Mouse (Mus musculus) hindbrain, embryonic 13.5 days (tissue): ENCODE data around the gene Foxo3. TPM values are rescaled to one million over a fixed set of nuclear protein-coding genes. Genes with fewer than 3 reads are reported as not detected.

Experiments
- ATAC-seq: fragments of 200-750 bp; cut with Nextera tagmentation; 2 replicates; pipeline ENCODE4 v1.8.0; 2017; ENCODE audit warnings: moderate TSS enrichment; ENCODE audit not compliant: low FRiP score
- H3K27ac ChIP-seq: fragments of 300-500 bp; sonication (generic); 2 replicates; pipeline ENCODE4 v1.5.1; 2015; ENCODE audit warnings: inconsistent platforms, mild to moderate bottlenecking, moderate library complexity
- H3K27me3 ChIP-seq: fragments of 300-500 bp; sonication (generic); 2 replicates; pipeline ENCODE4 v1.6.1; 2015; ENCODE audit warnings: mild to moderate bottlenecking, inconsistent platforms
- H3K36me3 ChIP-seq: fragments of 300-500 bp; sonication (generic); 2 replicates; pipeline ENCODE4 v1.6.1; 2015; ENCODE audit warnings: mild to moderate bottlenecking, inconsistent platforms
- H3K4me1 ChIP-seq: fragments of 300-500 bp; sonication (generic); replicated peaks from 2 replicates; pipeline ENCODE4 v1.6.1; 2015; ENCODE audit warnings: inconsistent platforms
- H3K4me2 ChIP-seq: fragments of 300-500 bp; sonication (generic); 2 replicates; pipeline ENCODE4 v1.6.1; 2015; ENCODE audit warnings: inconsistent platforms, mild to moderate bottlenecking, moderate library complexity
- H3K4me3 ChIP-seq: fragments of 300-500 bp; sonication (generic); 2 replicates; pipeline ENCODE4 v1.5.1; 2015; ENCODE audit warnings: mild to moderate bottlenecking, inconsistent platforms
- H3K9ac ChIP-seq: fragments of 300-500 bp; sonication (generic); 2 replicates; pipeline ENCODE4 v1.6.1; 2015; ENCODE audit warnings: mild to moderate bottlenecking, inconsistent platforms
- H3K9me3 ChIP-seq: fragments of 300-500 bp; sonication (generic); 2 replicates; pipeline ENCODE4 v1.6.1; 2016; ENCODE audit warnings: inconsistent platforms
- WGBS: fragments of 180-500 bp; shearing (Covaris S2); methylation state at CpG from one replicate; pipeline ENCODE4 v1.1.7; 2015; 5-methylcytosine and 5-hydroxymethylcytosine counted together
- polyA plus RNA-seq: library from polyadenylated mRNA; unstranded; fragments of >200 nt; fragmentation: Nextera tagmentation; extraction: Ambion mirVana; gene quantifications from 2 replicates; pipeline ENCODE4 v1.2.1, GENCODE M21; 2015

Foxo3 gene
- polyA plus RNA-seq, 1 experiment from 2014 or later = 3.9 TPM

GRCm38 (mm10) chr10:42231847-42232246 lies 44.7 kb downstream of the Foxo3 start:
- Histone ChIP-seq H3K36me3 (no peaks in the 10 kb centered on the region), H3K4me3 (no peak overlapping the region), H3K4me2 (no peak overlapping the region), H3K27me3 (no peaks in the 10 kb centered on the region), H3K9me3 (no peaks in the 10 kb centered on the region), H3K27ac (no peak overlapping the region), H3K9ac (no peak overlapping the region), H3K4me1 (peaks cover 31% of the 10 kb centered on the region)
- no peak for ATAC-seq
- 81% methylated on average over 8 of the region's 8 CpGs for WGBS

DNA sequence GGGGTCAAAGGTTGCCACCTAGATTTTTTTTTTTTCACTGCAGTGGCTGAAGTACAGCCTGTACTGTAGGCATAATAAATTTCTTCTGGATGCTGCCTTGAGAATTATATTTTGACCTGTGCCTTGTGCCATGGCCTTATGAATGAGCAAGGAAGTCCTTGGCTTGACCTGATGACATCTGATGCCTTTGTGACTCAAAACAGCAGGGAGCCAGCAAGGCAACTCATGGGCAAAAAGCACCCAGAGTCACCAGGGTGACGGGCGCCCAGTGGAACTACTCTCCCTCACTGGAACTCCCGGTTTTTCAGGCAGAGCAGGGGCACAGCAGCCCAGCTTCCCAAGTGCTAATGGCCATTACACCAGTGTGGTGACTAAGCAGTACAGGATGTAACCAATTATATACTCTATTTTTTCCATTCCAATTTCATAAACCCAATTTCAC lies 45.4 kb downstream of the Foxo3 start:
- Histone ChIP-seq H3K9me3 (no peaks in the 10 kb centered on the region), H3K27ac (no peak overlapping the region), H3K9ac (no peak overlapping the region), H3K4me1 (peaks cover 31% of the 10 kb centered on the region), H3K4me3 (no peak overlapping the region), H3K36me3 (peaks cover 4% of the 10 kb centered on the region; the same call in 1 of the 2 replicates), H3K27me3 (no peaks in the 10 kb centered on the region), H3K4me2 (no peak overlapping the region)
- 72% methylated on average over 3 of the region's 3 CpGs for whole genome bisulfite sequencing
- ATAC-seq = no peak

DNA sequence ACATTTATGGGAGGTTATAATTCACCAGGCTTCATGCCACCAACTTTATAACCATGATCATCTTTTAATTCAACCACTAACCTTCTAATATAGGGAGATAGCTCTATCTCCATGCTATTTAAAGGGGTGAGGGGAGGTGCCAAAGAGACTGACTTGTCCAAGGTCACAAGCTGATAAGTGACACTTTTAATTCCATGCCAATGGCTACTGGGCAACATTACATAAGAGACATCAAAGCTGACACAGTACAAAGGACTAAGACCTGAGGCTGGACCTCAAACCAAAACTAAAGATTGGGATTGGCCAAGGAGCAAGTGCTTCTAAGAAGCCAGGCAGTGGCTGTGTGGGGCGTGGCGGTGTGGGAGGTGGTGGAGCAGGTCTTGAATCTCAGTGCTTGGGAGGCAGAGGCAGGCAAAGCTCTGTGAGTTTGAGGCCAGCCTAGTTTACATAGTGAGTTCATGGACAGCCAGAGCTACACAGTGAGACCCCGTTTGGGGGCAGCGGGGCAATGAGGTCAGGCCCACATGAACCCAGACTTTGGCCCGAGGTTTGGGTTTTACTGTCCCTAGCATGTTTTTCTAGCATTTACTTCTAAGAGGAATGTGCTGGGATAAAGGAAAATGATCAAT lies 46.0 kb downstream of the Foxo3 start:
- H3K36me3 ChIP-seq = peaks cover 5% of the 10 kb centered on the region; the same call in 1 of the 2 replicates
- H3K4me3 ChIP-seq = no peak overlapping the region
- H3K4me1 ChIP-seq = peaks cover 31% of the 10 kb centered on the region
- no peaks in the 10 kb centered on the region for H3K27me3 ChIP-seq
- no peak overlapping the region for H3K4me2 ChIP-seq
- ATAC-seq = no peak
- WGBS = 91% methylated on average over 5 of the region's 5 CpGs
- no peaks in the 10 kb centered on the region for H3K9me3 ChIP-seq
- no peak overlapping the region for H3K27ac ChIP-seq
- H3K9ac ChIP-seq = no peak overlapping the region

DNA sequence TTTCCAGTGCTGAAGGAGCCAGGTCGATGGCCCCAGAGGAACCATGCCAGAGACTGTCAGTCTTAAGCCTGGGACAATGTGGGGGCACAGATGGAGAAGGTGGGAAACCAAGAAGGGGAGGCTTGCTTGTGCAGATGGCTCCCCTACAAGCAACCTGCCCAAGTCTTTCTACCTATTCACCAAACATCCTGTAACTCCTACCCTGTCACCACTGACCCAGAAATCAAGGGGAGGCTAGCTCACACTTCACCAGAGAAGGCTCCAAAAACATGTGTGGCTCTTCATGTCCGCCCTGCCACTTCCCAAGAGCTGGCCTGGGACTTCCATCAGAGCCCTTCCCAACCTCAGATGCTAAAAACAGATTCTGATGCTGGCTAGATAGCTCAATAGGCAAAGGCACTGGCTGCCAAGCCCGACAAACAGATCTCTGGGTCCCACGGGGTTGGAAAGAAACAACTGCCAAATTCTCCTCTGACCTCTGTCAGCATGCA lies 48.8 kb downstream of the Foxo3 start:
- Histone ChIP-seq H3K9me3 (no peaks in the 10 kb centered on the region), H3K27ac (no peak overlapping the region), H3K36me3 (peaks cover 5% of the 10 kb centered on the region; the same call in 1 of the 2 replicates), H3K4me3 (no peak overlapping the region), H3K4me1 (peaks cover 25% of the 10 kb centered on the region), H3K9ac (0 out of 2 replicates have a peak overlapping the region, but pooled peaks have one; percentile 20), H3K4me2 (no peak overlapping the region), H3K27me3 (no peaks in the 10 kb centered on the region)
- ATAC-seq = no peak
- 67% methylated on average over 4 of the region's 4 CpGs for WGBS

DNA sequence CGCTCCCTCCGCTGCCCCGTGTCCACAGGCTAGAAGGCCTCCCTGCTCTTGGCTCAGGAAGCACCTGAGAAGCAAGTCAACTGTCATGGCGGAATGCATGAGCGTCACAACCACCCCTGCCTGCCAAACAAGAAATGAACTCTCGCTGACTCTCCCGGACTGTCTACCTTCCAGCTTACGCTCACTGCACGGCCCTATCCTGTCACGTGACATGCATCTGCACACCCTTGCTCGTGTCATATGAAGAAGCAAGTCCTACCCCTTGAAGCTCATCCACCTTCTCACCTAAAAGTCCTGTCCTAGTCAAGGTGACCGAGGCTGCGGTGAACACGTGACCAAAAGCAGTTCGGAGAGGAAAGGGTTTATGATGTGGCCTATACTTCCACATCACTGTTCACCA lies 50.4 kb downstream of the Foxo3 start:
- H3K27ac ChIP-seq = no peak overlapping the region
- ATAC-seq = no peak
- H3K4me1 ChIP-seq = peaks cover 25% of the 10 kb centered on the region
- H3K9ac ChIP-seq = no peak overlapping the region
- H3K4me3 ChIP-seq = no peak overlapping the region
- H3K4me2 ChIP-seq = no peak overlapping the region
- H3K27me3 ChIP-seq = no peaks in the 10 kb centered on the region
- H3K36me3 ChIP-seq = peaks cover 5% of the 10 kb centered on the region; the same call in 1 of the 2 replicates
- WGBS = 94% methylated on average over 15 of the region's 15 CpGs
- H3K9me3 ChIP-seq = no peaks in the 10 kb centered on the region

DNA sequence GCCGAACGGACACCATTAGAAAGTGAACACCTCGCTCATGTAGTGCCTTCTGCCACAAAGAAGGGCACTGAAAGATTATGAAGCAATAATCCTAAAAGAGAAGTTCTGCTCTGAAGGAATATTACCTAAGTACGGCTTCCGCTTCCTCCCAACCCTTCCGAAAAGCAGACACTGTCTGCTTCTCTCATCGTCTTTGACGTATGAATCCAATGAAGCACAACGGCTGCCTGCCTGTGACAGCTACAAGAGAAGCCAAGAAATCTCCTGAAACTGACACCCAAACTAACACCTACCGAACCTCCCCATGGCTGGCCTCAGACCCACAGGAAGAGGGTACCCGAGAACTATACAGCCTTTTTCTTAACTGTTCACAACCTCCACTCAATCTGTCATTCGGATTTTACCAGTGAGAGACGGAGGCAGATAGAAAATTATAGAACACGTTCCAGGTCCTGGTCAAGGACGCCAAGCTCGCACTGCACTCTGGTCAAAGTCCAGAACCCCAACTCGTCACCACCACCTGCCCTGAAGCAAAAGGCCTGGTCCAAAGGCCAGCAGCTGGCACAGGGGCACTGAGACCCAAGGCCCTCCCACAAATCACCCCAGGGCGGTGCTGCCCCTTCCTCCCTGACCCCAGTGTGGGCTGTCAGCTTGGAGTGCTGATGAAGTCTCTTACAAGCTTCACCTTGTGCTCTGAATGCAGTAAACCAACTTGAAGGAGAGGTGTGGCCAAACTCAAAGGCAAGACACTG lies 51.2 kb downstream of the Foxo3 start:
- Histone ChIP-seq H3K9me3 (no peaks in the 10 kb centered on the region), H3K4me1 (peaks cover 33% of the 10 kb centered on the region), H3K27me3 (no peaks in the 10 kb centered on the region), H3K27ac (no peak overlapping the region), H3K36me3 (peaks cover 5% of the 10 kb centered on the region; the same call in 1 of the 2 replicates), H3K4me3 (no peak overlapping the region), H3K9ac (no peak overlapping the region), H3K4me2 (no peak overlapping the region)
- 90% methylated on average over 18 of the region's 18 CpGs for WGBS
- no peak for ATAC-seq

DNA sequence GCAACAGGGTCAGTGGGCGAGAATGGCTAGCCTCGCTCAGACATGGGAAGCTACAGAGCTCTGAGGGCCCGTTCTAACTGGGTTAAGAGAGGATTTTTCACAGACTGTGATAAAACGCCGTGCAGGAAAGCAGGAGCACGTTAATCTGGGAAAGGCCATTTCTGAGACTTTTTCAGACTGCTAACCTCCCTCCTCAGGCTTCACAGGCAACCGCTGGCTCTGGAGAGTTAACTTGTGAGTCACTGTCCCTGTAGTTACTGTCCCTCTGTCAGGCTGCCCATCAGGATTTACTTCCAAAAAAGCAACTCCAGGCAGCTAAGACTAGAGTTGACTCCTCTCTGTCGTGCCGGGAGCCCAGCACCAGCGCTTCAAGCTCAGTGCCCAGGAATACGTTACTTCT lies 54.6 kb downstream of the Foxo3 start:
- WGBS = 83% methylated on average over 11 of the region's 11 CpGs
- Histone ChIP-seq H3K36me3 (peaks cover 5% of the 10 kb centered on the region; the same call in 1 of the 2 replicates), H3K9me3 (no peaks in the 10 kb centered on the region), H3K4me1 (peaks cover 19% of the 10 kb centered on the region), H3K27ac (0 out of 2 replicates have a peak overlapping the region, but pooled peaks have one; percentile 4), H3K4me2 (no peak overlapping the region), H3K4me3 (no peak overlapping the region), H3K9ac (no peak overlapping the region), H3K27me3 (no peaks in the 10 kb centered on the region)
- no peak for ATAC-seq

DNA sequence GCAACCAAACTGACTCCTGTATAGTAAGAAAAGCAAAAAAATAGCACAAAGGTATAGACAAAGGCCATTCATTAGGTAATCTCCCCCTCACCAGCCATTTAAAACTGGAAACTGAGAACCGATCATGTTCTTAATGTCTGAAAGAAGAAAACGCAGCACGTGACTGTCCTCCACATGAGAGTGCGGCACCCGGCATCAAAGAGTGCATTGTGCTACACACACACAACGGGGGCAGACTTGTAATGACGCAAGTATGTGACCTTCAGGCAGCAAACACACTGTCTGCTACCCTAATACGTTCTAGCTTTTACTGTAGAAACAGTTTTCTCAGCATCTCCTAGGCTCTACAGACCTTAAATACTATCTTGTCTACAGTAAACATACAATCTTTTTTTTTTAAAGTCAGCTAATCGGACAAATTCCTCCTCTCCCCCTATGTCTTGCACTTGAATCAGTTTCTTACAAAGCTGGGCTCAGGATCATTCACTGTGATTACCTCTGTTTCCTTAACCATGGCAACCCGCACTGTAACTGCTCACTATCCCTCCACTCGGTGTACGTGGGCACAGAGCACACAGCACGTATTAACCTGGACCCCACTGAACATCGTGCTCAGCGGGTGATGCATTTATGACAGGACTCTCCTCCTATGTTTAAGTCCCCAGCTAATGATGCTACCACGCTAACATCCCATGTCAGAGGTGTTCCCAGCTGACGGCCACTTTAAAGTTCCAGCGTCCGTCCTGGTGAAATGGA lies 55.2 kb downstream of the Foxo3 start:
- 77% methylated on average over 19 of the region's 19 CpGs for WGBS
- 0 out of 2 replicates have a peak overlapping the region, but pooled peaks have one; percentile 4 for H3K27ac ChIP-seq
- ATAC-seq = no peak
- no peaks in the 10 kb centered on the region for H3K9me3 ChIP-seq
- H3K4me3 ChIP-seq = no peak overlapping the region
- H3K4me1 ChIP-seq = peaks cover 19% of the 10 kb centered on the region
- H3K36me3 ChIP-seq = peaks cover 2% of the 10 kb centered on the region; the same call in 1 of the 2 replicates
- no peak overlapping the region for H3K9ac ChIP-seq
- H3K4me2 ChIP-seq = no peak overlapping the region
- no peaks in the 10 kb centered on the region for H3K27me3 ChIP-seq

DNA sequence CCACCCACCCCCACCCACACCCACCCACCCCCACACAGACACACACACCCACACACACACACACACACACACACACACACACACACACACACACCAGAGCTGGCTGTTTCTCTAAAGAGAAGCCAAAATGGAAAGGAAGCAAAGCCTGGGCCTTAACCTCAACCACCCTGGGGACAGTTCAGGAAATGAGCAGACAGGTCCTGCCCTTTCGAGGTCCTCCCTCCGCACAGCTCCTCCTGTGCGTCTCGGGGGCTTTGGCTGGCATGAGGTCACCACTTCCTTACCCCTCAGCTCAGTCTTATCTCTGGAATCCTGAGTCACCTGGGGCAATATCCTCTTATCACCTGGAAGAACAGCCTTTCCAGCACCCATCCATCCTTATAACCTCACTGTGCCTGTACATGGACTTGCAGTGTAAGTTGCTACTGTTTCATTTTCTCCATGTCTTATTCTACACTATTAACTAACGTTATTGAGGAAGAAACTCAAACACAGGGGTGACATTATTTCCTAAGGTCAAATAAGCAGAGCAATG lies 56.1 kb downstream of the Foxo3 start:
- WGBS = 75% methylated on average over 5 of the region's 5 CpGs

GRCm38 (mm10) chr10:42211407-42211806 lies 65.1 kb downstream of the Foxo3 start:
- no peak overlapping the region for H3K9ac ChIP-seq
- 81% methylated on average over 7 of the region's 7 CpGs for WGBS
- ATAC-seq = no peak
- H3K4me1 ChIP-seq = peaks cover 14% of the 10 kb centered on the region
- no peak overlapping the region for H3K4me2 ChIP-seq
- H3K27me3 ChIP-seq = no peaks in the 10 kb centered on the region
- no peak overlapping the region for H3K27ac ChIP-seq
- no peak overlapping the region for H3K4me3 ChIP-seq
- H3K36me3 ChIP-seq = no peaks in the 10 kb centered on the region
- no peaks in the 10 kb centered on the region for H3K9me3 ChIP-seq

More for the DNA sequence above, 56.1 kb downstream of the Foxo3 start:
- Histone ChIP-seq H3K9ac (no peak overlapping the region), H3K9me3 (no peaks in the 10 kb centered on the region), H3K36me3 (no peaks in the 10 kb centered on the region), H3K4me3 (no peak overlapping the region), H3K4me1 (peaks cover 19% of the 10 kb centered on the region), H3K4me2 (no peak overlapping the region), H3K27me3 (no peaks in the 10 kb centered on the region), H3K27ac (no peak overlapping the region)
- no peak for ATAC-seq

DNA sequence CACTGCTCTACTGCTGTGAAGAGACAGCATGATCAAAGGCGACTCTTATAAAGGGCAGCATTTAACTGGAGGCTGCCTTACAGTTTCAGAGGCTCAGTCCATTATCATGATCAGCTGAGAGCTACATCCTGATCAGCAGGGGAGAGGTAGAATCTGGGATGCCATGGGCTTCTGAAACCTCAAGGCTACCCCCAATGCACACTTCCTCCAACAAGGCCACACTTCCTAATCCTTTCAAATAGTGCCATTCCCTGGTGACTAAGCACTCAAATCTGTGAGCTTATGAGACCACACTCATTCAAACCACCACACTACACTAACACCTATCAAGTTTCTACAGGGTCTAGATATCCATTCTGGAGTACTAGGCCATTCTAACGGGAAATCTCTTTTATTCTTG lies 65.9 kb downstream of the Foxo3 start:
- no peak for ATAC-seq
- Histone ChIP-seq H3K4me2 (no peak overlapping the region), H3K9ac (no peak overlapping the region), H3K9me3 (no peaks in the 10 kb centered on the region), H3K4me1 (peaks cover 14% of the 10 kb centered on the region), H3K36me3 (no peaks in the 10 kb centered on the region), H3K27ac (0 out of 2 replicates have a peak overlapping the region, but pooled peaks have one; percentile 44), H3K4me3 (no peak overlapping the region), H3K27me3 (no peaks in the 10 kb centered on the region)
- 62% methylated on average over 2 of the region's 2 CpGs for WGBS

DNA sequence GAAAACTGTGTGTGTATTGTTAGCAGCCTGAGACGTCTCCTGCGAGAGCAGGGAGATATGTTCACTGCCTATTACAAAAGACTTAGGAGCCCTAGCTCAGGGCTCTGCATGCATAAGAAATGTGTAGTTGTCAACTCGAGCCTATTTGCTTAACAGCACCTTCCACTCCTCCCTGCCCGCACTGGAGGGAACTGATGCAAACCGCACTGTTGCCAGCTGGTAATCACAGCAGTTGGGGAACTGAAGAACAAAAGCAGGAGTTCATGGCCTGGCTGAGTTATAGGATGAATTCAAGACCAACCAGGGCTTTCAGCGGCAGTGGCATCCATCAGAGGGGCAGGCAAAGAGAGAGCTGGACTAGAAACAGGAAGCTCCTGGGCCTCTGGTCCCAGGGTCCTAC lies 66.7 kb downstream of the Foxo3 start:
- no peaks in the 10 kb centered on the region for H3K9me3 ChIP-seq
- no peak overlapping the region; the same call in 1 of the 2 replicates for H3K9ac ChIP-seq
- peak overlapping the region; percentile 44 for H3K27ac ChIP-seq
- H3K4me1 ChIP-seq = peaks cover 14% of the 10 kb centered on the region
- H3K27me3 ChIP-seq = no peaks in the 10 kb centered on the region
- 30% methylated on average over 6 of the region's 6 CpGs for WGBS
- no peaks in the 10 kb centered on the region for H3K36me3 ChIP-seq
- ATAC-seq = no peak
- no peak overlapping the region for H3K4me2 ChIP-seq
- no peak overlapping the region for H3K4me3 ChIP-seq
